ENCODE assay signal across 8 mouse cellular contexts in genomic region chr2:20615948-20616347, GRCm38 (mm10).
DNase-seq lines count a peak whose midpoint lies in the region.
"Had no signal": no experiment of that assay in that cellular context is flagged by ENCODE, and none has a peak within 500 bp of the region (broad histone marks: within the 10 kb centered on the region; RNA-seq: fewer than 3 reads in every experiment).

No protein-coding gene starts in this region.

- DNase-seq in left cerebral cortex, adult 18-20 months (ENCODE audit: low spot score in 2 of 2): peak; percentile 28 to 51
- no peak for DNase-seq in left cerebral cortex, adult 11 months (ENCODE audit: low spot score)
- DNase-seq in Muller cell, postnatal 12 days (ENCODE audit: inconsistent ontology term): peak; percentile 11
- peak; percentile 25 for DNase-seq in adrenal gland, postnatal 25 days
- peak; percentile 44 to 58 for DNase-seq in heart, postnatal 14 days
- DNase-seq in lung, postnatal 10 days: peak; percentile 67
- DNase-seq in adipocyte (ENCODE audit: low spot score): no peak
- DNase-seq: liver, embryonic 13.5 days had no signal

- intact Hi-C loops in heart, postnatal 14 days (cut with DNase I): loop anchor here (2.0 to 5.0 kb wide), 2 partner anchors 97 to 339 kb away; no protein-coding TSS in a partner anchor

Comparison
In these comparisons a context has a peak if more than half of its experiments do, and no peak if none do; other contexts are left out.
1. DNase-seq: peak in left cerebral cortex, adult 18-20 months (2 of 2), Muller cell, postnatal 12 days (single experiment), adrenal gland, postnatal 25 days (single experiment), heart, postnatal 14 days (2 of 2) and lung, postnatal 10 days (single experiment); none in left cerebral cortex, adult 11 months (single experiment) and adipocyte (single experiment).